Mouse (Mus musculus): ENCODE measurements around the gene Klhdc2.

GRCm38 (mm10) chr12:69357300-69357646 lies 60.8 kb downstream of the Klhdc2 start:
- no peak; the same call in none of the 2 replicates for TF ChIP-seq CTCF (IDR thresholded peaks at IDR 0.05; ENCODE audit: low read depth)
- no peak for TF ChIP-seq EP300 (optimal IDR thresholded peaks at IDR 0.05)

All from stomach, postnatal 0 days (tissue).